Mouse (Mus musculus): ENCODE results near the gene Dync1li1. TPM values are rescaled to one million over a fixed set of nuclear protein-coding genes. Genes with fewer than 3 reads are reported as not detected.
"Not testable (repeated sequence)": the region's sequence is repeated elsewhere in the genome, so short reads cannot be mapped to it uniquely, and the experiment has no call there.

Gene Dync1li1
- polyA plus RNA-seq, 1 experiment: 64.9 TPM

DNA sequence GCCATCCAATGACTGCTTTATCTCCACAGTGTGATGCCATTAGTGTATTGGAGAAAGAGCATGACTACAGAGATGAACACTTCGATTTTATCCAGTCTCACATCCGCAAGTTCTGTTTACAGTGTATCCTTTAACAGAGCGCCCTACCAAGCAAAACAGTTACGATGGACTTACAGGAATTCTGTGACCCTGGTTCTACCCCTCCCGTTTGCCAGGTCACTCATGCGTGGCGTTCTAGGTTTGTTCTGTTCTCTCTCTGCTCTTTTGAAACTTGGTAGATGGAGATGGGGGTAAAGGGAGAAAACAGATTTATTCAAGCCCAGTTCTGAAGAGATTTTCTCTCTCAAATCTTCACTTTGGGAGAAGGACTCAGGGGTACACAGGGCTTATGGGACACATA is 24.9 kb downstream of the Dync1li1 start:
- Histone ChIP-seq H3K4me1 (ENCODE audit: control insufficient read depth, insufficient read depth, low read length) (no peaks in the 10 kb centered on the region), H3K4me3 (replicated peaks; ENCODE audit: insufficient read depth, low read depth, low read length) (no peak overlapping the region), H3K27me3 (ENCODE audit: control insufficient read depth, insufficient read depth, low read length) (no peaks in the 10 kb centered on the region), H3K27ac (ENCODE audit: insufficient read depth, low read length) (no peak overlapping the region)
- WGBS: 91% methylated on average over 7 of the region's 7 CpGs
- no peak for DNase-seq
- no peak for TF ChIP-seq CTCF (IDR thresholded peaks at IDR 0.05; ENCODE audit: borderline replicate concordance, insufficient read depth, low read depth, low read length)
- TF ChIP-seq POLR2A (IDR thresholded peaks at IDR 0.05; ENCODE audit: borderline replicate concordance, insufficient read depth, low read length): no peak

GRCm38 (mm10) chr9:114716677-114717331 is 28.2 kb downstream of the Dync1li1 start:
- Histone ChIP-seq H3K27me3 (ENCODE audit: control insufficient read depth, insufficient read depth, low read length) (no peaks in the 10 kb centered on the region), H3K4me1 (ENCODE audit: control insufficient read depth, insufficient read depth, low read length) (no peaks in the 10 kb centered on the region), H3K27ac (ENCODE audit: insufficient read depth, low read length) (no peak overlapping the region), H3K4me3 (replicated peaks; ENCODE audit: insufficient read depth, low read depth, low read length) (no peak overlapping the region)
- 87% methylated on average over 18 of the region's 18 CpGs for WGBS
- DNase-seq: no peak
- TF ChIP-seq POLR2A (IDR thresholded peaks at IDR 0.05; ENCODE audit: borderline replicate concordance, insufficient read depth, low read length) (no peak), CTCF (IDR thresholded peaks at IDR 0.05; ENCODE audit: borderline replicate concordance, insufficient read depth, low read depth, low read length) (no peak)

DNA sequence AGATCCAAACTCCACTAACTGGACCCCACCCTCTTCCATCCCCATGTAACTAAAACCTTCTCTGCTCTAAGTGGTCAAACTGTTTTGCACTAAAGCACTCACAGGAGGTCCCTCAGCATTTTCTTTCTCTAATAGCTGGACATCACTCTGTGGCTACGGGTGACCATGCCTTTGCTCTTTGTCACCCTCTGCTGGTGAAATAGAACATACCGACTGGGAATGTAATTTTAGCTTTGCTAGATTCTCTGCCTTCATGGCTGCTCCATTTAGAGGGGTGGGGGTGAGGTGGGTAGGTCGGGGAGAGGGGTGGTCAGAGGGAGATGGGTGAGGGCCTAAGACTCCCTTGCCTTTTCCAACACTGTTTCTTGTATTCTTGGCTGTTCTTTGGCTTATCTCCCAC is 38.7 kb downstream of the Dync1li1 start:
- Histone ChIP-seq H3K4me1 (ENCODE audit: control insufficient read depth, insufficient read depth, low read length) (peaks cover 4% of the 10 kb centered on the region), H3K27ac (ENCODE audit: insufficient read depth, low read length) (no peak overlapping the region), H3K4me3 (replicated peaks; ENCODE audit: insufficient read depth, low read depth, low read length) (no peak overlapping the region), H3K27me3 (ENCODE audit: control insufficient read depth, insufficient read depth, low read length) (no peaks in the 10 kb centered on the region)
- peak; percentile 39 to 53 for DNase-seq
- WGBS: 1% methylated on average over 3 of the region's 3 CpGs
- TF ChIP-seq CTCF (IDR thresholded peaks at IDR 0.05; ENCODE audit: borderline replicate concordance, insufficient read depth, low read depth, low read length) (peak; percentile 75), POLR2A (IDR thresholded peaks at IDR 0.05; ENCODE audit: borderline replicate concordance, insufficient read depth, low read length) (no peak)

- WGBS: 50% methylated on average over 2 of the region's 2 CpGs
- not testable (repeated sequence) for H3K27ac ChIP-seq (ENCODE audit: insufficient read depth, low read length); H3K4me1 ChIP-seq (ENCODE audit: control insufficient read depth, insufficient read depth, low read length); H3K27me3 ChIP-seq (ENCODE audit: control insufficient read depth, insufficient read depth, low read length); DNase-seq; H3K4me3 ChIP-seq (replicated peaks; ENCODE audit: insufficient read depth, low read depth, low read length)
These were observed 39.8 kb downstream of the Dync1li1 start for GRCm38 (mm10) chr9:114728432-114728831.

- WGBS: 35% methylated on average over 30 of the region's 30 CpGs
- no peak for DNase-seq
- H3K4me1 ChIP-seq (ENCODE audit: control insufficient read depth, insufficient read depth, low read length): peaks cover 6% of the 10 kb centered on the region
- no peaks in the 10 kb centered on the region for H3K27me3 ChIP-seq (ENCODE audit: control insufficient read depth, insufficient read depth, low read length)
- no peak overlapping the region for H3K27ac ChIP-seq (ENCODE audit: insufficient read depth, low read length)
- TF ChIP-seq CTCF (IDR thresholded peaks at IDR 0.05; ENCODE audit: borderline replicate concordance, insufficient read depth, low read depth, low read length) (no peak), POLR2A (IDR thresholded peaks at IDR 0.05; ENCODE audit: borderline replicate concordance, insufficient read depth, low read length) (no peak)
- peak overlapping the region; percentile 19 for H3K4me3 ChIP-seq (replicated peaks; ENCODE audit: insufficient read depth, low read depth, low read length)
These were observed 41.6 kb downstream of the Dync1li1 start for GRCm38 (mm10) chr9:114729911-114730805.

DNA sequence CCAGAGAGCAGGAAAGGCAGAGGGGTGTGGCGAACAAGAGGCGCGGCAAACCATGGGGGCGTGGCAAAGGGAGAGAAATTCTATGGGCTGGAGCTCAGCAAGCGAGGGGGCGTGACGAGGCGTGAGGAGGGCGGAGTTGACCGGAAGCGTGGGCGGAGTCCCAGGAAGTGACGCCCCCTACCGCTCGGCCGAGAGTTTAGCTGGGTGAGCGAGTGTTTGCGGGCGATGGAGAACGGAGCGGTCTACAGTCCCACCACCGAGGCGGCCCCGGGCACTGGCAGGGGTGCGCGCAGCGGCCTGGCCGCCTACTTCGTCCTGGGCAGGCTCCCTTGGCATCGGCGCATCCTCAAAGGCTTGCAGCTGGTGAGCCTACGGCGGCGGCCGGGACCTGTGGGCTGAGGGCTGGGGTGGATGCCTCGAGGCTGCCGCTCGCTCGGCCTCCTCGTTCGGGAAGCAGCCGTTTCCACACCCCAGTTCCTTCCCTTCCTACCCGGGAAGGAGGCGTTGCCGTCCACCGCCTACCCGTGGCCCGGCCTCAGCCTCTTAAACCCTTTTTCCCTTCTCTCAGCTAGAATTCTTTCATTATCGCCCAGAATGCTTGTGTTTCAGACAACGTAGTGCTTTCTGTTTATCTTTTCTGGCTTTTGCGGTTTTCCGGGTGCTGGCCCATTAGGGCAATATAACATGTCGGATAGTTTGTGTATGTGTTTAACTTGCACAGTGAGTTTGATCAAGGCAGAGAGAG is 42.6 kb downstream of the Dync1li1 start, which contains the start of gene Cmtm6:
Gene Cmtm6, plus strand, starts transcription at position 106 of the 745 bp plus-strand sequence.
- H3K27me3 ChIP-seq (ENCODE audit: control insufficient read depth, insufficient read depth, low read length): no peaks in the 10 kb centered on the region
- TF ChIP-seq CTCF (IDR thresholded peaks at IDR 0.05; ENCODE audit: borderline replicate concordance, insufficient read depth, low read depth, low read length) (peak; percentile 40; the same call in 1 of the 2 replicates), POLR2A (IDR thresholded peaks at IDR 0.05; ENCODE audit: borderline replicate concordance, insufficient read depth, low read length) (peak; percentile 76; the same call in 1 of the 2 replicates)
- peak within 1 kb of the TSS; percentile 67 for H3K4me3 ChIP-seq (replicated peaks; ENCODE audit: insufficient read depth, low read depth, low read length)
- under 1% methylated on average over 53 of the region's 53 CpGs for WGBS
- peaks cover 6% of the 10 kb centered on the region for H3K4me1 ChIP-seq (ENCODE audit: control insufficient read depth, insufficient read depth, low read length)
- peak within 1 kb of the TSS; percentile 12 for H3K27ac ChIP-seq (ENCODE audit: insufficient read depth, low read length)
- DNase-seq: peak; percentile 92 to 94

DNA sequence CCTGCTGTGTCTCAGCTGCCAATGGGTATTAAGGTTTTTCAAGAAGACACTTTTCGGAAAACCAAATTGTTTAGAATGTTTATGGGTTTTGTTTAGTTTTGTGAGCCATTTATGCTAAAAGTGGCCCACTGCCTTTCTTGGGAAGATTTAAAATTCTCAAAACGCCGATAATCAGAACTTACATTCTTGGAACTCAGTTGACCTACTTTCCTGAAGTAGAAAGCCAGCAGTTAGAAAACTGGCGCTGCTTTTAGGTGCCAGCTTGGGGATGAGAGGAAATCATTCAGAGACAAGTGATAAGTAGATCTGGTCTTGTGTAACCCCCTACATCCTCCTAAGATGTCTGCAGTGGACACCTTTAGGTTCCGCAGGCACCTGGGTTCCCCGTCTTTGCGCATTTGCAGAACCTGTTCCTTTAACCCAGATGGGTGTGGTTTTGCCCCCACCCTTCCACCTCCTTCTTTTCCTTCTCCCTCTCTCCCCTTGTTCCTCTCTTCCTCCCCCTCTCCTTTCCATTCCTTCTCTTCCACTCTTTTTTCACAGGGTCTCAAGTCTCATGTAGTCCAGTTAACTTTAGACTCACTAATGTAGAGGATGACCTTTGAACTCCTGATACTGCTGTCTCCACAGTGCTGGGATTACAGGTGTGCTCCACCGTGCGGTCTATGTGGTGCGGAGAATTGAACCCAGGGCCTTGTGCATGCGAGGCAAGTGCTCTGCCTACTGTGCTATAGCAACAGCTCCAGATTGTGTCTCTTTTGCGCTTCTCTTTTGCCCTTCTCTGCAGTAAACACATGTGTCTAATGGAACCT is 43.5 kb downstream of the Dync1li1 start:
- Histone ChIP-seq H3K27me3 (ENCODE audit: control insufficient read depth, insufficient read depth, low read length) (no peaks in the 10 kb centered on the region), H3K27ac (ENCODE audit: insufficient read depth, low read length) (no peak overlapping the region), H3K4me1 (ENCODE audit: control insufficient read depth, insufficient read depth, low read length) (peaks cover 6% of the 10 kb centered on the region), H3K4me3 (replicated peaks; ENCODE audit: insufficient read depth, low read depth, low read length) (peak overlapping the region; percentile 67)
- TF ChIP-seq POLR2A (IDR thresholded peaks at IDR 0.05; ENCODE audit: borderline replicate concordance, insufficient read depth, low read length): no peak
- TF ChIP-seq CTCF (IDR thresholded peaks at IDR 0.05; ENCODE audit: borderline replicate concordance, insufficient read depth, low read depth, low read length): no peak
- 57% methylated on average over 12 of the region's 12 CpGs for whole genome bisulfite sequencing
- no peak for DNase-seq

Data from cerebellum, adult 2 months (tissue).